Mouse (Mus musculus): ENCODE data around the gene Qrfp.

Qrfp gene

DNA sequence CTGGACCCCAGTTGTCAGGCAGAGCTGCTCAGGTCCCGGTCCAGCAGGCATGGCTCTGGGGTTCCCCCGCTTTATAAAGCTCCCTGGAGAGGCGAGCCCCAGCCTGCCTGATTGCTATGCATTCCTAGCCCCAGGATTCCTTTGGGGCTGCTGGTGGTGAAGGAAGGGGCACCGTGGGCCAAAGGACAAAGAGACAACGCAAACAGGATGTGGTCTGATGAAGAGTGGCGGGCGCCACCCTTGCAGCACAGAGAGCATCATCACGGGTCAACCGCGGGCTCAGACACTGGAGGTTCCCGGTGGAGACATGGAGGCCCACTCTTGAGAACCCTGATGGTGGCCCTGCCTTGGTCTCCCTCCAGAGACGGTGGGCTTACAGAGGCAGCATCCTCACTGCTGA lies at the start of gene Qrfp:
Gene Qrfp, minus strand, starts transcription at position 137 of the 400 bp plus-strand sequence.
- DNase-seq (ENCODE audit: extremely low spot score) = no peak

DNA sequence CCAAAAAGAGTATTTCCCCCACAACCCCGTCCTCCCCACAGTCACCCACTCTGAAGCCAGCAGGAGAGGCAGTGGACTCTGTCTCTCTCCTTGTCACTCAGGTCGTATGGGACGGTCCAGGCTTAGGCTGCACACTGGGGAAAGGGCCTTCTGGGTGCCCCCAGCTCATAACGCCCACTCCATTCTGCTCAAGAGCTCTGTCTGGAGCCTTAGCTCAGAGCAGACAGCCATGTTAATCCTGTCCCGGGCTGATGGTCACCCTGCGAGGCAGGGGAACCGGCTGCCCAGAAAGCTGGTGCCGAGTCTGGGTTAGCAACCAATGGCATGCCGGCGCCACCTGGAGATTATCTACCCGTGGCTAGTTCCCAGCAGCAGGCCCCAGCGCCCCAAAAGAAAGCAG lies 48.1 kb upstream of the Qrfp start:
- DNase-seq (ENCODE audit: extremely low spot score) = no peak

DNA sequence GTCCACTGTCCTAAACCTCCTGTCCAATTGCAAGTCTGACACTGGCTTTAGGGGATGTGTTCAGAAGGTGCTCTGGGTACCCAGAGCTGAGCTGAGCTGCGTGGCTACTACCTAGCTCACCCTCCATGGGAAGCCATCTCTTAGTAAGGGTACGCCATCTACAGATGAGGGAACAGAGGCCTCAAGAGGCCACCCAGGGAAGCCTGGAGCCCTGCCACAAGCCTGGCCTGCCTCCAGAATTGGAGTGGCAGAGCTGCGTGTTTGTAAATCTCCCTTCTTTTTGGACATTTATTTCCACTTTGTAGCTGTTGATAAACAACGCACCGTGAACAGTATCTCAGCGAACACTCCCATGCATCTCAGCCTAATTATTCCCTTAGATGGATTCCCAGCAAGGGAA lies 46.8 kb upstream of the Qrfp start:
- DNase-seq (ENCODE audit: extremely low spot score) = no peak

- DNase-seq (ENCODE audit: extremely low spot score) = no peak
These were observed 45.6 kb upstream of the Qrfp start for GRCm38 (mm10) chr2:31855991-31856390.

DNA sequence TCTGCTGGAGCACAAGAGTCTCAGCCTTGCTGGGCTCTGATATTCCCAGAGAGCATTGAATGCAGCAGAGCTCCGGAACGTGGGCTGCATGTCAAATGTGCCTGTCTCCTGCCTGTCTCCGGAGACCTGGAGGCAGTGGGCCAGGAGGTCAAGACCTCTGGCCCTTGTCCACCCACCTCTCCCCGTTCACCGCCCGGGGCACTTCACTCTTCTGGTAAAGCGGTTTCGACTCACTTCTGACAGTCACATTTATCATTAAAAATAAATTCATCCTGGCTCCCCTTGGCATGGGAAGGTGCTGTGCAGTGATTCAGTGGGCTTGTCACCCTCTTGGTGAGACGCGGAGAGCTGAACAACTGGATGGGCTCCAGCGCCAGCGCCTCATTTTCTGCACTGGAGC lies 39.8 kb upstream of the Qrfp start:
- peak; percentile 54 for DNase-seq (ENCODE audit: extremely low spot score)

- peak; percentile 36 for DNase-seq (ENCODE audit: extremely low spot score)
These were observed 37.5 kb upstream of the Qrfp start for GRCm38 (mm10) chr2:31847908-31848307.

GRCm38 (mm10) chr2:31846692-31847660 lies 36.6 kb upstream of the Qrfp start:
- peak; percentile 51 for DNase-seq (ENCODE audit: extremely low spot score)

GRCm38 (mm10) chr2:31845896-31846691 lies 35.7 kb upstream of the Qrfp start, which contains the start of gene Fibcd1:
Fibcd1 (minus strand) TSS chr2:31846005.
- DNase-seq (ENCODE audit: extremely low spot score) = peak; percentile 43

GRCm38 (mm10) chr2:31845512-31845895 lies 35.1 kb upstream of the Qrfp start:
- no peak for DNase-seq (ENCODE audit: extremely low spot score)

- DNase-seq (ENCODE audit: extremely low spot score) = no peak
These were observed 34.4 kb upstream of the Qrfp start for GRCm38 (mm10) chr2:31844729-31845136.

- no peak for DNase-seq (ENCODE audit: extremely low spot score)
These were observed 28.5 kb upstream of the Qrfp start for GRCm38 (mm10) chr2:31838868-31839267.

- DNase-seq (ENCODE audit: extremely low spot score) = no peak
These were observed 26.6 kb upstream of the Qrfp start for GRCm38 (mm10) chr2:31836985-31837384.

- DNase-seq (ENCODE audit: extremely low spot score) = no peak
These were observed 25.7 kb upstream of the Qrfp start for GRCm38 (mm10) chr2:31836091-31836490.

DNA sequence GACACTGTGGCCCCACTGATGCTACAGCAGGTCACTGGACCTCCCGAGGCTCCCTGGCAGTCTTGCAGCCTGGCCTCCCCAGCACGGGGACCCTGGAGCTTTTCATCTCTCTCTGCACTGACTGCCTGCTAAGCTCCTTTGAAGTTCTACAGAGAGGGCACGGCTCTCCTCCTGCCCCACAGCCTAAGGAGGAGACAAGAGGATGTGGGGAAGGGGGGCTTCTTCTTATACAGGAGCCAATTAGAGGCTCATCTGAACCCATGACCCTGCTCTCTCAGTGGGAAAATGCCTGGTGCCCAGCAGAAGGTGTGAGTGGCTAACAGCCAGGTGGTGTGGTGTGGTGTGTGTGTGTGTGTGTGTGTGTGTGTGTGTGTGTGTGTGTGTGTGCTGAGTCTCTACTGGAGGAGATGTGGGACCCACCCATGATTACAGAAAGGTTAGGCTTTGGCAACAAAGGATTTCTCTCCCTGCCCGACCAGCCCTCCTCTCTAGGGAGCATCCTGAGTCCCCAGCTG lies 18.0 kb upstream of the Qrfp start:
- no peak for DNase-seq (ENCODE audit: extremely low spot score)

GRCm38 (mm10) chr2:31827877-31828276 lies 17.5 kb upstream of the Qrfp start:
- DNase-seq (ENCODE audit: extremely low spot score) = no peak

DNA sequence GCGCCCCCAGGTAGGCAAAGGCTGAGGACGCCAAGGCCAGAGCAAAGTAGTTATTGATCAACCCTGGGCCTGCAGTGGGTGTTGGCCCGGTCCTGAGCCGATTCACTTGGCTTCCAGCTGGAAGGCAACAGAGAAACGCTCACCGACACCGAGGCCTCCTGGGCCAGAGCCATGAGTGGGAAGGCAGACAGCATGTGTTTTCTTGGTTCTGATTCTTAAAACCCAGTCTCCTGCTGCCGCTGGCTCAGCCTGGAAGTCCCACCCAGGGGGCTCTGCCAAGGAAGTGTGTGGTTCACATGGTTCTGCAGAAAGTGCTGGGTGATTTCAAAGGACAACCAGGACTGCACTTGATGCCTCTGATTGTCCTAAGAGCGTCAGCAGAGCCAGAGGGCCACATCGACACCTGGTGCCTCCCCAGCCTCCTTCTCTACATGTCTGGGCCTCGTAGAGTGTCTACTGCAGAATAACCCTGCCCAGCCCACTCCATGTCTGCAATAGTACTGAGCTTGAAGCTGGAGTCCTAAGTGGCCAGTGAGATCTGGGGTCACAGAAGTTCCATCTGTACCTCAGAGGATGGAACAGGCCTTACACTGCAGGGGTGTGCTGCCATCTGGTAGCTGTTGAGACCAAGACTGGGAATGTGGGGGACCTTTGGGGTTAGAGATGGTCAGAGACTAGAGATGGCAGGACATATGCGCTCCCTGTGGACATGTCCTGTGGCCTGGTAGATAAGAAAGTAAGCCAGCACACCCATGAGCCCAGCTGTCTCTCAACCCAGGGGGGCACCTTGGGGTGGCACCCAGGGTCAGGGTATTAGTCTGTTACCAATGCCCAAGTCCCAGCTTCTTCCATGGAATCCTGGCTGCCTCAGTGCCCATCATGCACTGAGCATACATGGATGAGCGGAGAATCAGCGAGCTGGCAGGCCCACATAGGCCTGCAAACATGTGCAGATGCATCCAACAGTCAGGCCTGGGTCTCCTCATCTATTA lies 16.0 kb upstream of the Qrfp start:
- no peak for DNase-seq (ENCODE audit: extremely low spot score)

GRCm38 (mm10) chr2:31825469-31825911 lies 15.1 kb upstream of the Qrfp start:
- DNase-seq (ENCODE audit: extremely low spot score) = no peak

- DNase-seq (ENCODE audit: extremely low spot score) = peak; percentile 39
These were observed 13.8 kb upstream of the Qrfp start for GRCm38 (mm10) chr2:31823933-31824730.

DNA sequence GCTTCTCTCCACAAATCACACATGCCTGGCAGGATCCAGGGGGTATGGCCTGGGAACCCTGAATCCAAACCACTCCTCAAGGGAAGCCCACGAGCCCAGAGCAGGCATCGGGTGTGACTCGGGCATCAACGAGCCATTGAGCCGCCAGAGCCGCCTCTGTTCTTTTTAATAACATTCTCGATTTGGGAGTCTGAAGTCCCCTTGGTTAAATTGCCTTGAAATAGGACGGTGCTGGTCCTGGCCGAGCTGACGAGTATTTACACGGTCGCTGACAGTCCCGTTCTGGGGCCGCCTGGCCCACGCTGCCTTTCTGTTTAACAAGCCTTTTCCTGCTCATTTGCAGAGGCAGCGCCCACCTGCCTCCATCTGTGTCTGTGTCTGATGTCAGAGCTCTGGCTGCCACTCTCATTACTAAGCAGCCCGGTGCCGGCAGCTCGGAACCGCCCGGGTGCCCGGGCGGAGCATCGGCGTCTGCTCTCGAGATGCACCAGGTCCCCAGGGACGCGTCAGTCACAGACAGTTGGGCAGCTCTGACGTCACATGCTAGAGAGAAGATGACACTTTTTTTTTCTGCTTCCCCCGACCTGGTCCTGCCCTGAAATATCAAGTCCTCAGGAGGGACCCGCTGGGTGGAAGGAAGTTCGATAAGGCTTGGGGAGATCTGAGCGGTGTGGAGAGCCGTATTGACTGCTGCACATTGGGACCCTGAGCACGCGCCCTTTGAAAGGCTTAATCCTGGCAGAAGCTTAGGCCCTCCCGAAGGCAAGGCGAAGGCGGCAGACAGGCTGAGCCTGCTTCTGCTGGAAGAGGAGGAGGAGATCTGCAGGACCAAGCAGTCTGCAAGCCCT lies 12.4 kb upstream of the Qrfp start:
- no peak for DNase-seq (ENCODE audit: extremely low spot score)

Data from embryo, embryonic 9.5 days (tissue).